Mouse (Mus musculus) bone marrow macrophage, adult 2 months (primary cell): Measurements from ENCODE around the gene Slc4a2.

Experiments used
- CTCF ChIP-seq: IDR thresholded peaks from 2 replicates; pipeline ENCODE4 v1.5.1; 2012; ENCODE audit warnings: low read depth, mild to moderate bottlenecking, low read length, moderate library complexity
- POLR2A ChIP-seq: IDR thresholded peaks from 2 replicates; pipeline ENCODE4 v1.6.1; 2012; ENCODE audit warnings: mild to moderate bottlenecking, low read depth, low read length, borderline replicate concordance

GRCm38 (mm10) chr5:24400362-24400761, 23.3 kb upstream of the Slc4a2 start:
- no peak for TF ChIP-seq CTCF
- TF ChIP-seq POLR2A, result no peak
